Mouse (Mus musculus): ENCODE results near the gene Gm10775. TPM values are rescaled to one million over a fixed set of nuclear protein-coding genes. Genes with fewer than 3 reads are reported as not detected.

The Gm10775 gene
- polyA plus RNA-seq (2016; fragmentation: Nextera tagmentation; extraction: Ambion mirVana) = not detected in 2 replicates

DNA sequence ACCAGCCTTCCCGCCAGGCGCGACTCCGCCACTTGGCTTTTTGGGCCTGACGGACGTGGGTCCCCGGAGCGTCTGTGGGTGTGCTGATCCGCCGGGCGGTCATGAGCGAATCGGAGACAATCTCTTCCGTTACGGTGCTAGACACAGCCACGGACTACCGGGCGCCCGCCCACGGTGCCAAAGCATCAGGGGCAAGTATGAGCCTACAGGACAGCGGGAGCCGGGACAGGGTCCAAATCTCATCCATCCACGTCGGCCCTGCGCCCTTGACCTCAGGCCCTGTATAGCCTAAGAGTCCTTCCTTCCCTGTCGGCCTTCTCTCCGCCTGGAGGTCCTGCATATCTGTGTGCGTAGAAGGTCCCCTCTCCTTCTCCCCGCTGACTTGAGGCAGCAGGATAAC, at the start of gene Gm10775:
Gm10775 (plus strand) TSS at position 301 of the 400 bp plus-strand sequence.
- Histone ChIP-seq H3K36me3 (replicated peaks) (peaks cover 59% of the 10 kb centered on the region), H3K9me3 (peaks cover 78% of the 10 kb centered on the region), H3K4me1 (no peaks in the 10 kb centered on the region), H3K4me3 (peak within 1 kb of the TSS; percentile 35), H3K27me3 (replicated peaks; ENCODE audit: low read depth, poor library complexity, severe bottlenecking) (peaks cover 15% of the 10 kb centered on the region), H3K27ac (replicated peaks) (no peak within 1 kb of the TSS)
- DNase-seq (ENCODE audit: low spot score) = no peak
- 38% methylated on average over 29 of the region's 29 CpGs for WGBS

DNA sequence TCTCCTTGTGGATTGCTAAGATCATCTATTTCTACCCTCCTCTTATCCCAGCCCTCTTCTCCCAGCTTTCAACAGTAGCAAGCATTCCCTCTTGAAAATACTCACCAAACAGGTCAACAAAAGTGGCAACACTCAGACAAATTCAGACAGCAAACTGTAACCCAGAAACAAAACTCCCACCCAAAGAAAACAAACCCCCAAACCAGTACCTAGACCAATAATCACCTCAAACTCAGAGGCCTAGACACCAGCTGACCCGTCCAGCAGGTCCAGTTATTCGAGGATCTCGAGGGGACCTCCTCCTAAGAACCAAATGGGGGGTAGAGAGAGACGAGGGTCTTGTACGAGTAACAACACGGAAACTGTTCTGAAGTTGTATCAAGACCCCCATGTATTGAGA, 33.4 kb upstream of the Gm10775 start:
- Histone ChIP-seq H3K27me3 (replicated peaks; ENCODE audit: low read depth, poor library complexity, severe bottlenecking) (no peaks in the 10 kb centered on the region), H3K4me1 (no peaks in the 10 kb centered on the region), H3K9me3 (peaks cover 22% of the 10 kb centered on the region; the same call in 1 of the 2 replicates), H3K36me3 (replicated peaks) (no peaks in the 10 kb centered on the region), H3K4me3 (no peak overlapping the region), H3K27ac (replicated peaks) (no peak overlapping the region)
- no peak for DNase-seq (ENCODE audit: low spot score)
- 72% methylated on average over 6 of the region's 6 CpGs for WGBS

DNA sequence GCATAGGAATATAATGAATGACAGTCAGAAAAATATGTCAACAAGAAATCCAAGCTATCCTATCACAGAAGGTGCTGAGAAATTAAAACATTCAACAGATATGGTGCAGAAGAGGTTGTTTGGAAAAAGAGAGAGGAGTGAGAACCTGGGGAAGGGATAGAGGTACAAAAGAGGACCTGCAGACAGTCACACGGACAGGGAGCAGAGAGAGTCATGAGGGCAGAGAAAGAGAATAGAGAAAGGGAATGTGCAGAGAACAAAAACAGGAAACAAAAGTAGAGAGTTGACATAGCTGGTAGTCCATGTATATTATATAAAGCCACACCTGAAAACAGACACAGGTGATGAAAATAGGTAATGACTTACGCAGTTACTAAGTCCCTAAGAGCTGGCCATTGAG, 32.7 kb upstream of the Gm10775 start:
- Histone ChIP-seq H3K4me3 (no peak overlapping the region), H3K36me3 (replicated peaks) (no peaks in the 10 kb centered on the region), H3K4me1 (no peaks in the 10 kb centered on the region), H3K27ac (replicated peaks) (no peak overlapping the region), H3K9me3 (peaks cover 22% of the 10 kb centered on the region; the same call in 1 of the 2 replicates), H3K27me3 (replicated peaks; ENCODE audit: low read depth, poor library complexity, severe bottlenecking) (no peaks in the 10 kb centered on the region)
- WGBS = 84% methylated on average over 2 of the region's 2 CpGs
- DNase-seq (ENCODE audit: low spot score) = no peak

DNA sequence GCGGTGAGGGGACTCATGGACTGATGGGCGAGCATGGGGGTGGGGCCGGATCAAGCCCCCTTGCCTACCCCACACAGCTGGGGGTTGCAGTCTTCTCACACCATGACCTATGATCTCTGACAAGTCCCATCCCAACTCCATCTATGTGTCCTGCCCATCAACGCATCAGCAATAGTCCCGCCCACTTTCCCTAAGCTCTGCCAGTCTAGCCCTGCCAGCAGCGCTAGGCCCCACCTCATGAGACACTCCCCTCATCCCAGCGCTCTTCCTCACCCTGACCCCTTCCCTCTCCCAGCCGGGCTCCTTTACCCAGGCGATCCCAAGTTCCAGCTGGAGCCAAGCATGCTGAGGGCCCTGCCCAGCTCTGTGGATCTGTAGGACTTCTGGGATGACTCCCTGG, 22.1 kb upstream of the Gm10775 start:
- Histone ChIP-seq H3K27ac (replicated peaks) (no peak overlapping the region), H3K9me3 (peaks cover 31% of the 10 kb centered on the region), H3K27me3 (replicated peaks; ENCODE audit: low read depth, poor library complexity, severe bottlenecking) (no peaks in the 10 kb centered on the region), H3K4me3 (no peak overlapping the region), H3K4me1 (peaks cover 8% of the 10 kb centered on the region), H3K36me3 (replicated peaks) (peaks cover under 1% of the 10 kb centered on the region; the same call in 1 of the 2 replicates)
- 69% methylated on average over 9 of the region's 9 CpGs for WGBS
- no peak for DNase-seq (ENCODE audit: low spot score)

DNA sequence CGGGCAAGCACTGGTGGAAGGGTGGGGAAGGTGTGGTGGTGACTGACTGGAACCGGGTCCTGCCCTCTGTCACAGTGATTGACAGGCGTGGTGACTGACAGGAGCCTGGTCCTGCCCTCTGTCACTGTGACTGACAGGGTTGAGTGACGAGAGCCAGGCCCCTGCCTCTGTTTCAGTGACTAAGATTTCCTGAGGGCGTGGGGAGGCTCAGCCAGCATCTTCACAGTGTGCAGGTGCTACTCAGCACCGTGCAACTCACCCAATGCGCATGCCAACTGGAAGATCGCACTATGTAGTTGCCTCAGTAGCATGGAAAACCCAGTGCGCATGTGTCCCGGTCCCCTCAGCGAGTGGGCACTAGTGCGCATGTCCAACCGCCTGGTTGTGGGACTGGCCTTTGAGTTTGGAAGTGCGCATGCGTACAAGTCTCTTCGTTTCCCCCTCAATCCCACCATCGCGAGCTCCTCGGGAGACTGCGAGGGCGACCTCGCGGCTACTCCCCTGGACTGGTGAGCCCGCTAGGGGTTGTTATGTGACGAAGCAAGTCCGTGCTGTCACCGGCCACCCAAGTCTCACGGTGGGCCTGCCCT, 18.7 kb upstream of the Gm10775 start:
- WGBS = 1% methylated on average over 28 of the region's 28 CpGs
- Histone ChIP-seq H3K9me3 (peaks cover 56% of the 10 kb centered on the region), H3K4me1 (peaks cover 11% of the 10 kb centered on the region), H3K36me3 (replicated peaks) (peaks cover 29% of the 10 kb centered on the region), H3K27me3 (replicated peaks; ENCODE audit: low read depth, poor library complexity, severe bottlenecking) (no peaks in the 10 kb centered on the region), H3K27ac (replicated peaks) (peak overlapping the region; percentile 90), H3K4me3 (peak overlapping the region; percentile 75)
- peak; percentile 93 for DNase-seq (ENCODE audit: low spot score)

DNA sequence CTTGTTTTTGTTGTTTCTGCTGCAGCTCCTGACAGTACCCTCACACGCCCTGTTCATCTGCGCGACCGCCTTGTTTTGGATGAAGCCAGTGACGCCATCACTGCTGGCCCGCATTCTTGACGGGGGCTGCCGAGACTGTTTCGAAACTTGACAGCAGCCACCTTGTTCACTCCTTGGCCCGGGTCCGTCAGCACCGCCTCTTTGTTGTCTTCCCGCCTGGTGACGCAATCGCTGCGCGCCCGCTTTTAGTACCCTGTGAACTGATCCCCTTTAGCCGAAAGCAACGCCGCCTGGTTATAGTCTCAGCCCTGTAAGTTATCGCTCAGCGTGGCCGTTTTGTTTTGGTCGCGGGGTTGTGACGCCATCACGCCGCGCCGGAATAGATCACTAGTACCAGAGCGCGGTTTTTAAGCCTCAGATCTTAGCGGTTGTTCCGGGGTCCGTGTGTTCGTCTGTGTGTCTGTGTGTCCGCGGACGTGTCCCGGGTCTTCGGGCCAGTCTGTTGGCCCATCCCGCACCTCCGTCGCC, 18.2 kb upstream of the Gm10775 start:
- under 1% methylated on average over 45 of the region's 45 CpGs for WGBS
- peaks cover 60% of the 10 kb centered on the region for H3K9me3 ChIP-seq
- H3K27ac ChIP-seq (replicated peaks) = peak overlapping the region; percentile 90
- peak overlapping the region; percentile 75 for H3K4me3 ChIP-seq
- peaks cover 35% of the 10 kb centered on the region for H3K36me3 ChIP-seq (replicated peaks)
- peaks cover 11% of the 10 kb centered on the region for H3K4me1 ChIP-seq
- no peaks in the 10 kb centered on the region for H3K27me3 ChIP-seq (replicated peaks; ENCODE audit: low read depth, poor library complexity, severe bottlenecking)
- DNase-seq (ENCODE audit: low spot score) = peak; percentile 92

DNA sequence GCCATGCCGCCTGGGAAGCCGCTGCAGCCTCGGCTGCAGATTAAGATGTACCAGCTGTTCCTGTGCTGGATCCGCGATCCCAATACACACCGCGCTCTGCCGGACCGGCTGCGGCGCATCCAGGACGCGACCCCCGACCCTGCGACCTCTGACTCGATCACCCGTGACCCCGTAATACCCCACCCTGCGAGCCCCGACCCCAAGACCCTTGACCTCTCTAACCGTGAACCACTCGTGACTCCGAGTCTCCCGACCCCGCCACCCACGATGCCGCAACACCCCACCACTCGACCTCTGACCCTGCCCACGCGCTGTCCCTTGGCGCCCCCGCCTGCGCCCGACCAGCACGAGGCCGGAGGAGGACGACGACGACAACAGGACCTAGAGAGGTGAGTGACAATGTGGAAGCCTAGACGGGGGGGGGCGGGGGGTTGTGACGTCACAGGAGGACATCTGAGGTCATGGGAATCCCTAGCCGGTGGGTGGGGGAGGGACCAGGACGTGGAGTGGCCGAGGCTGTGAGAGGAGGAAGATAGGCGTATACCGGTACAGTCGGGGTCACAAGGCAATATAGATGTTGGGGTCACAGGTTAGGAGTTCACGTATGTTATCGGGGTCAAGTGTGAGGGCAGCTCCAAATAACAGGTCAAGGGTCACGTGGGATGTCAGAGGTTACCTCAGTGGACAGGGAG, 17.6 kb upstream of the Gm10775 start:
- DNase-seq (ENCODE audit: low spot score) = peak; percentile 53
- 4% methylated on average over 51 of the region's 51 CpGs for WGBS
- peaks cover 11% of the 10 kb centered on the region for H3K4me1 ChIP-seq
- H3K27ac ChIP-seq (replicated peaks) = peak overlapping the region; percentile 90
- no peaks in the 10 kb centered on the region for H3K27me3 ChIP-seq (replicated peaks; ENCODE audit: low read depth, poor library complexity, severe bottlenecking)
- peak overlapping the region; percentile 75 for H3K4me3 ChIP-seq
- peaks cover 38% of the 10 kb centered on the region for H3K36me3 ChIP-seq (replicated peaks)
- H3K9me3 ChIP-seq = peaks cover 58% of the 10 kb centered on the region

DNA sequence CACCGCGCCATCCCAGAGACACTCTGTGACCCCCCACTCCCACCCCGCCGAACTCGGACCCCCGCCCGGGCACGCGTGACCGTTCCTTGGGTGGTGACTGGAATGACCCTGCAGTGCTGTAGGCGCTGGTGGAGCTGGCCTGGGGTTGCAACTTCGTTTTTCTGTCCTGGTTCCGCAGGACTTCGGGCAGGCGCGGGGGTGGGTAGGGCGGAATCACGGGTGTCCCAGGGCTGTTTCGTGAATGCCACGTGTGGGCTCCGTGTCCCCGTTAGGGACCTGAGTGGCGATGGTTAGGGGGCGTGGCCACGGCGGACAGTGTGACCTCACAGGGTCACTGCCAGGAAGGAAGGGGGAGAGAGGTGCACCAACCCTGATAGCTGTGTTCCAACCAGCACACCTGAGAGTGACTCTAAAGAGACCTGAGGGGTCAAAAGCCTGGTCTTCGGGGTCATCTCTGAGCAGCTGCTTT, 17.0 kb upstream of the Gm10775 start:
- Histone ChIP-seq H3K4me1 (peaks cover 11% of the 10 kb centered on the region), H3K27ac (replicated peaks) (no peak overlapping the region), H3K27me3 (replicated peaks; ENCODE audit: low read depth, poor library complexity, severe bottlenecking) (no peaks in the 10 kb centered on the region), H3K9me3 (peaks cover 57% of the 10 kb centered on the region), H3K4me3 (peak overlapping the region; percentile 75), H3K36me3 (replicated peaks) (peaks cover 42% of the 10 kb centered on the region)
- 42% methylated on average over 27 of the region's 27 CpGs for WGBS
- DNase-seq (ENCODE audit: low spot score) = no peak

DNA sequence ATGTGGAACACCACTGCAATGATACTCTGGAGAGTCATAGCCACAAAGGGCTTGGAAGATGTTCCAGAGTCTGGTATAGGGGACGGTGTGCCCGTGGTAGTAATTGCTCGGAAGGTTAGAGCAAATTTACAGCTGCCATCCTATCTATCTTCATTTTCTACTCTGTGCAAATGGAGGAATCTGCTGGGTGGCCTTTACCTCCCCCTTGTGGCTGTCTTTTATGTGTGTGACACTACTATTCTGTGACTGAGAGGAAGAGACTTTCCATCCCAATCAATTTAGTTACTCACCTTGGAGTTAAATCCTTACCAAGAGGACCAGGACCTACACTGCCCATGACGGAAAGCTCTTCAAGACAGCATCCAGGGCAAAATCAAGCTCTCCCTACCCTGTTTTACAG, 16.1 kb upstream of the Gm10775 start:
- Histone ChIP-seq H3K4me3 (no peak overlapping the region), H3K27me3 (replicated peaks; ENCODE audit: low read depth, poor library complexity, severe bottlenecking) (no peaks in the 10 kb centered on the region), H3K4me1 (peaks cover 11% of the 10 kb centered on the region), H3K27ac (replicated peaks) (no peak overlapping the region), H3K9me3 (peaks cover 64% of the 10 kb centered on the region), H3K36me3 (replicated peaks) (peaks cover 52% of the 10 kb centered on the region)
- DNase-seq (ENCODE audit: low spot score) = no peak
- WGBS = 94% methylated on average over 4 of the region's 4 CpGs

DNA sequence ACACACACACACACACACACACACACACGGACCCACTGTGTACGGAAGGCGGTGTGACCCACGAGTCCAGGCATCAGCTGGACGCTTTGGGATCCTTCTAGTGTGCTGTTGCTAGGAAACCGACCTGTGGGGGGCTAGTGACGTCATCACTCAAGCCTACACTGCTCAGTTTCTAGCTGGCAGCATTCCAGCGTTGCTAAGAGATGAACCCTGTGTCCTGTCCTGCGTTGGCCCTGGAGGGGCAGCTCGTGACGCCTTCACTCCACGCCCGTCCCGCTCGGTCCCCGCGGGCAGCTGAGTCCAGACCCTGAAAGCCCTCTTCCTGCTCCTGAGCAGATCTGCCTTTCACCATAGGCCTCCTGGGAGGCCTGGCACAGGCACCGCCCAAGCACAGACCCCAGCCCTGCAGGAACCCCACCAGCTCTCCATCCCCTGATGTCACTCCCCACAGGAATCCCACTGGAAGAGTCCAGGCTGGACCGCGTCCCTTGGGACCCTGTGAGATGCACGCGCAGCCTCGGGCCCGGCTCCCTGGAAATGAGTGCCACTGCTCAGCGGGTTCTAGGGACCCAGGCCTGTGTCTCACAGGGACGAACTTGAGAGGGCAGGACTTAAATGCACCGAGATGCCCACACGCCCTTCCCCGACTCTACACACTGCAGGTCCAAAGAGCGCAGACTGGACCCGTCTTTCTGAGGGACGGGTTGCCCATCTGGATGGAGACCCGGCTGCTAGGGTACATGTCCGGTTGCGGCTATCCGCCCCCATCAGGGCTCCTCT, 974 bp upstream of the Gm10775 start:
- WGBS = 28% methylated on average over 36 of the region's 36 CpGs
- Histone ChIP-seq H3K4me1 (no peaks in the 10 kb centered on the region), H3K9me3 (peaks cover 73% of the 10 kb centered on the region), H3K4me3 (peak overlapping the region; percentile 35), H3K27ac (replicated peaks) (no peak overlapping the region), H3K27me3 (replicated peaks; ENCODE audit: low read depth, poor library complexity, severe bottlenecking) (peaks cover 15% of the 10 kb centered on the region), H3K36me3 (replicated peaks) (peaks cover 50% of the 10 kb centered on the region)
- no peak for DNase-seq (ENCODE audit: low spot score)

DNA sequence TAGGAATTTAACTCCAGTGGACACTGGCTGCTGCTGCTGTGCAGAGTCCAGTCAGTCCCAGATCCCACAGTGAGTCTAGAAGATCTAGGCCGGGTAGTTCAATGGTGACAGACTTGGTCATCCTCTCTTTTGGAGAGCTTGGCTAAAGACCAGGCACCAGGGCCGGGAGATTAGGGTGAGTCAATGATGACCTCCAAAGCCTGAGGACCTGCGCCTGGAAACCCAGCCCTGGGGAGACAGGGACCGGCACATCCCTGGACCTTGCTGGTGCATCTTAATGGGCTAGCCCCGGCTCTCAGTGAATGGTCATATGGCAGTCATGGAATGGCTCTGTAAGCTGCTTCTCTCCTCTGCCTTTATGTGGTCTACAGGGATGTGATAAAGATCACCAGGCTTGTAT, 2.7 kb downstream of the Gm10775 start:
- DNase-seq (ENCODE audit: low spot score) = no peak
- WGBS = 93% methylated on average over 5 of the region's 5 CpGs
- Histone ChIP-seq H3K27me3 (replicated peaks; ENCODE audit: low read depth, poor library complexity, severe bottlenecking) (peaks cover 15% of the 10 kb centered on the region), H3K36me3 (replicated peaks) (peaks cover 83% of the 10 kb centered on the region), H3K4me1 (no peaks in the 10 kb centered on the region), H3K4me3 (no peak overlapping the region), H3K27ac (replicated peaks) (no peak overlapping the region), H3K9me3 (peaks cover 85% of the 10 kb centered on the region)

DNA sequence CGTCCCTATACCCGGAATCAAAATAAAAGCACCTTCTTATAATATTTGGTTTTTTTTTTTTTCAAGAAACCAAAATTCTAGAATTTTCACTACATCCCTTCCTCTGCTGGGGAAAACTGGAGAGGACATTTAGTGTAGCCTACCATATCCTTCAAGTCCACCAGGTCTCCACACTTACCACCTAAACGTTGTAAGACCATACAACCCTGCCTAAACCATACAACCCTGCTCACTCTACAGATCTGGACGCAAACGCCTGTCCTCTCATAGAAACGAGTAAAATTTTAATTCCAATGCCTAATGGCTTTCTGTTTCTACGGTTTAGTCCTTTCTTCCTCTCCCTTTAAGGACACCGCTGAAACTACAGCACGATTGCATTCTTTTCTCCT, 18.6 kb downstream of the Gm10775 start:
- Histone ChIP-seq H3K36me3 (replicated peaks) (peaks cover 68% of the 10 kb centered on the region), H3K27ac (replicated peaks) (peak overlapping the region; percentile 87), H3K9me3 (peaks cover 48% of the 10 kb centered on the region), H3K4me3 (peak overlapping the region; percentile 73), H3K27me3 (replicated peaks; ENCODE audit: low read depth, poor library complexity, severe bottlenecking) (no peaks in the 10 kb centered on the region), H3K4me1 (no peaks in the 10 kb centered on the region)
- 17% methylated on average over 9 of the region's 9 CpGs for WGBS
- DNase-seq (ENCODE audit: low spot score) = no peak

All from embryonic facial prominence, embryonic 10.5 days (tissue).